Mouse (Mus musculus): ENCODE measurements at regions not wholly inside any gene's neighbourhood (a gene's known extent, or its start where the extent isn't known, plus 50 kb on each side); places are given as distances from the start of the nearest gene placed in this dataset.
"Not testable (repeated sequence)": the region's sequence is repeated elsewhere in the genome, so short reads cannot be mapped to it uniquely, and the experiment has no call there.

DNA sequence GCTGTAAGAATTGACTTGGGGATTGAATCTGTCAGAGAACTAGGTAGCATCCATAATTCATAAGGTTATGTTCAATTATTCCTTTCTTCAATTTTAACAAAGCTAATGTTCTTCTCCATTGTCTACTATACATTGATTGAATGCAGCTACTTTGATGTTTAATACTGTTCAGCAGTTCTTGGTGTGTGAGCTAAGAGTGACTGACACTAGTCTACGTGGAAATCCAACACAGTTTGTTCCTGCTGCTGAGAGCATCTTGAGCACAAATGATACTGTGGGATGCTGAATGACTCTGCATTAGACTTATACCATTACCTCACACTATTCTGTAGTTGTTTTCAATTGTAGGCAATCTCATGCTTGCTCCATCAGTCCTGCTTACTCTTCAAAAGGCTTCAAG is 249.4 kb upstream of the Akr1e1 start:
- no peak for DNase-seq

DNA sequence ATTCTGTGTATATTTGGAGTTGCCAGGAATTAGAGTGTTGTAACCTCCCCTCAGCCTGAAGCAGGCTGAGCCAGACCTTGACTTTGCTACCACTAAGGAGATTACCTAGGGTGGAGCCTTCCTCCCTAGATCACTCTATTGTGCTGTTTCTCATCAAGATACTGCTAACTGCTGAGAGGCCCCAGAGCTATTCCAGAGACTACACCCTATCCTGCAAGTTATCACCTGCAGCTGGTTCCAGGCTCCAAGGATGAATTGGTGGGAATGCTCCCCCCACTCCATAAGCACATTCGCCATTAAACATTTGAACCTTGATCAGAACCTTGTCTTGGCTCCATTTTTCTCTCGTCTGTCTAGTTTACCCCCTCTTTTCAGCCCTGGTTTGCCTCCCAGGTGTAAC is 230.5 kb upstream of the Akr1e1 start:
- DNase-seq: not testable (repeated sequence)

DNA sequence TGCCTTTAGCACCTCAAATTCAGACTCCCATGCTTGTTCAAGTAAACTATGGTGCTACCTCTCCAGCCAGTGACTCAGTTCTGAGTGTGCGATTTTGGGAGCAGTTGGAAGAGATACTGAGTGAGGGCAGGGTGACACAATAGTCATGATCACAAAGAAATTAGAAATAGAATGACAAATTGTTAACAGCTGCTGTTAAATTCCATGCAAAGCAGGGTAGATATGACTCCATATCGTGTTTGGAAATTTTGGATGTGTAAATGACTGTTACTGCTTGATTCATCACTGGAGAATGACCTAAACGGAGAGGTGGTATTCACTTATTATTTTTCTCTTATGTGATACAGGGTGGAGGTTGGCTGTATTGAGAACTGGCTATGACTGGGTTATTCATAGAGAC is 217.8 kb upstream of the Akr1e1 start:
- no peak for DNase-seq

DNA sequence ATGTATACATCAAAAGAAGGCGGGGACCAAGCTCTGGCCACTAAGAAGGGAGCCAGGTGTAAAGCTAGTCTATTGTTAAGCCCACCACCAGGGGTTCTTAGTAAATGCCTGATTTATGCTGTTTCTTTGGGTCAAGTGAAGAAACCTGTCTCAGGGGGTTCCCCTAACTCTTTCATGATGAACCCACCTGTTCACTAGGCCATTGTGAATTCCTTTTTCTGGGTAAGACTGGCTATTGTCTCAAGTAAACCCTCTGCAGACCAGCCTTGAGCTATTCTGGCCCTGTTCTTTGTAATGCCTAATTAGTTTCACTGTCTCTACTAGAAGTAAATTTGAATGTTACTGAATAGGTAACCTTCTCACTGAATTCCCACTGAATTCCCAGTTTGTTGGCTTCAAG is 216.8 kb upstream of the Akr1e1 start:
- DNase-seq: not testable (repeated sequence)

DNA sequence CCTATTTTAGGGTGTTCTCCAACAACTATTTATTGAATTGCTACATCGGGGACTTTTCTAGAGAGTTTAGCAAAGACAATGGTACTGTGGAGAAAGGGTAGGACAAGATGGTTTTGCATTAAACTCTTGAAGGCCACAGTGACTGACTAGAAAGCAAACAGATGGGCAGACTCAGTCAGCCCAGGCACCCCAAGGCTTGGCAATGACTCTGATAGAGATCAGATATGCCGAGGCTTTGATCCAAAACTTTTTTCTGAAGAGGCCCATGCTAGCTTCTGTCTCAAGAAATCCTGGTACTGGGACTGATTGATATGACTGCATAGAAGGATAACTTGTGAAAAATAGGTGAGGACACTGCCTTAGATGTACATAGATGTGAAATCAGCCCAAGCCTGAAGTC is 197.9 kb upstream of the Akr1e1 start:
- DNase-seq: no peak

DNA sequence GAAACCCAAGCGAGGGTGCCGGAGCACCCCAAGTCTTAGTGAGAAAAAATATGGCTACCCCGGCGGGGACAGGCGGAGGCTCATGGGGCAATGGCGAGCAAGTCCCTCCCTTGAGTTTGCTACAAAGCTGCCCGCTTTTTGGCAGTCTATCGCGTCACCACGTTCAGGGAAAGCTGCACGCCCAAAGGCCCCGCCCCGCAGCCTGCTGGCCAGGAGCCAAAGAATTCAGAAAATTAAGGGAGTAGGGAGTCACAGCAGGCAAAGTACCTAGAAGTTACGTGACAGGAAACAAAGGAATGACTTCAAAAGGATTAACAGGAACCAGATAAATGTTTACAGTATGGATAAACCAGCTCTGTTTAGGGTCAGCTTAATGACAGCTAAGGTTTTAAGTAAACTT is 191.7 kb upstream of the Akr1e1 start:
- DNase-seq: no peak

DNA sequence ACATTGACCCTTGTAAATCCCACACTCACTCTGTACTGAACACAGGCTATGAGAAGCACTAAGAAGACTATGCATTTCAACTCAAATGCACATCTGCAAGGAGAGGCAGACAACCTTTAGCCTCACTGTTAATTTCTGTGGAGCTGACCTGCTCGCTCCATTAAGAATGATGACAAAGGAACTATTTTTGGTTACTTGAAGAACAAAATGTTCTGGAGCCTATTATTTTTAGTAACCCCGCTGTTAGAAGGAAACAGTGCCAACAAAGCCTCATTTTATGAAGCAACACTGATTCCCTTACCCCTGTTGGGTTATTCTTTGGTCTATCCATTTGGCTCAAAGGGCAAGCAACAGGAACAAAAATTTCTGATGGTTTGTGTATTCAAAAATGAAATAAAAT is 182.2 kb upstream of the Akr1e1 start:
- no peak for DNase-seq

DNA sequence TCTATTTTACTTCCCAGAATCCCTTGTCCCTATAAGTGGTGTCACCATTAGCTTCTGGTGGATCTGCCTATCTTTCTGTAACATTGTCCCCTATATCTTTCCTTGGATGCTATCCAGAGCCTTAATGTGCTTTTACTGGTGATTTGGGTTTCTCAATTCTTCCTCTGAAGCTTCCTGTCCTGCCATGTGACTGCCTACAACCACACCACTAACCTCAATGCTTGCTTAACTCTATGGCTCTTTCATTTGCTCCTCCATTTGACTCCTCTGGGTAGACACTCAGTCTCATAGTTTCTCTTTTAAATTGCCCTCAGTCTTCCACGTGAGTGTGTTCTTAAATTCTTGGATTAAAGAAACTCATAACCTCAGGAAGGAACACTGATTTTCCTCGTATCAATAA is 181.4 kb upstream of the Akr1e1 start:
- DNase-seq: no peak

DNA sequence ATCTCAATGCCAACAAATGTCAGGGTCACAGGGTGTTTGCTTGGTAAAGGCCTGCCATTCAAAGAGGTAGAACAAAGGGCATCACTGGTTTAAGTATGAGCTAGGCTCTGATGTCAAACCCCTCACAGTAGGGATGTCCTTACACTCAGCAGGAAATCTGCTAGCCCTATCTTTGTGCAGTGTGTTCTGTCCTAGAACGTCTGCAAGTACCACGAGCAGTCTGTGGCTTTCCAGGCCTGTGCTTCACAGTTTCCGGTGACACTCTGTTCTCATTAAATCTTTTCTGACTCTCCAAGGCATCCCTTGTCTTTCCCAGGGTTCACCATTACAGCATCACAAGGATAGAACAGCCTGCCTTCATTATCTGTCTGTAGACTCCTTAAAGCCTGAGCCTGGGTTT is 174.3 kb upstream of the Akr1e1 start:
- DNase-seq: no peak

DNA sequence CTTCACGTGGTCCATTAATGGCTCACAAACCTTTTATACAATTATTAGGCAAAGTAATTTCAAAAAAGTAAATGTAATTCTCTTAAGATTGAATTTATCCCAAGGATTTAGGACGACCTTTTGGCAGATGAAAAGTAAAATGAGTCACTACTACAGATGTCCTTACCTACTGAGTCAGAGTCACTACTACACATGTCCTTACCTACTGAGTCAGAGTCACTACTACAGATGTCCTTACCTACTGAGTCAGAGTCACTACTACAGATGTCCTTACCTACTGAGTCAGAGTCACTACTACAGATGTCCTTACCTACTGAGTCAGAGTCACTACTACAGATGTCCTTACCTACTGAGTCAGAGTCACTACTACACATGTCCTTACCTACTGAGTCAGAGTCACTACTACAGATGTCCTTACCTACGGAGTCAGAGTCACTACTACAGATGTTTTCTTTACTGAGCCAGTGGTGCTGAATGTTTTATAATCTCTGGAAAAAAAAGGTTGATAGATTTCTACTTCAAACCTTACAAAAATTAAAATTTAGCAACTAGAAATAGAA is 169.4 kb upstream of the Akr1e1 start:
- not testable (repeated sequence) for DNase-seq

DNA sequence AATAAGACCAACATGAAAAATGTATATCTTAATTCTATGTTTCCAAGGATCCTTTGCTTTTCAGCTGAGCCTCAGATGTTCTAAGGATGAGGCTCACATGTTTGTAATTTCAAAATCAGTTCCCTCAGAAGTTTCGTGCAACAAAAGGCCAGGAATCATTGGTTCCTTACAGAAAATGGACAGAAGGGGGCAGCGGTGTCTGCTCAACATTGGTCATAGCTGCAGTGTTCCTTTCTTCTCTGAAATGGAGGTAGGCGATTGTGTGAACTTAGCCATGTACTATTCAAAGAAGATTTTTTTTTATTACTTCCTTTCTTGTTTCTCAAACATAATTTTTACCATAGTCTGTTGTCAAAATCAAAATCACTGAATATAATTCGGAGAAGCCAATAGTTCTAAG is 167.9 kb upstream of the Akr1e1 start:
- peak; percentile 78 for DNase-seq

DNA sequence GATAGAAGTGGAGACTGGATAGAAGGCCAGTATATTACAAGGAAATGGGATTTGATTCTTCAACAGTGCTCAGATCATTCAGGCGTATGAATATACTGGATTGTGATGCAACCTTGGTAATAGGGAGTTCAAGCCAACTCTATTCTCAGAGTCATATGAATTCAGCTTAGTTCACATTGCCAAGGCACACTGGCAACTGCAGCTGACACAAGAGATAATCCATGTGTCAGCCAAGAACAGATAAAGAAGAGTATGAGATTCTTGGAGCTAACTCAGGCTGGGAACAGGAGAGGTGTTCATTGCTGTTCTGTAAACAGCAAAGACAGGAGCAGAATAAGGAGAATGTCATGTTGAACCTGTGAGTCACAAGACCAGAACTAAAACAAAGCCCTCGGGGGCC is 163.3 kb upstream of the Akr1e1 start:
- DNase-seq: no peak

DNA sequence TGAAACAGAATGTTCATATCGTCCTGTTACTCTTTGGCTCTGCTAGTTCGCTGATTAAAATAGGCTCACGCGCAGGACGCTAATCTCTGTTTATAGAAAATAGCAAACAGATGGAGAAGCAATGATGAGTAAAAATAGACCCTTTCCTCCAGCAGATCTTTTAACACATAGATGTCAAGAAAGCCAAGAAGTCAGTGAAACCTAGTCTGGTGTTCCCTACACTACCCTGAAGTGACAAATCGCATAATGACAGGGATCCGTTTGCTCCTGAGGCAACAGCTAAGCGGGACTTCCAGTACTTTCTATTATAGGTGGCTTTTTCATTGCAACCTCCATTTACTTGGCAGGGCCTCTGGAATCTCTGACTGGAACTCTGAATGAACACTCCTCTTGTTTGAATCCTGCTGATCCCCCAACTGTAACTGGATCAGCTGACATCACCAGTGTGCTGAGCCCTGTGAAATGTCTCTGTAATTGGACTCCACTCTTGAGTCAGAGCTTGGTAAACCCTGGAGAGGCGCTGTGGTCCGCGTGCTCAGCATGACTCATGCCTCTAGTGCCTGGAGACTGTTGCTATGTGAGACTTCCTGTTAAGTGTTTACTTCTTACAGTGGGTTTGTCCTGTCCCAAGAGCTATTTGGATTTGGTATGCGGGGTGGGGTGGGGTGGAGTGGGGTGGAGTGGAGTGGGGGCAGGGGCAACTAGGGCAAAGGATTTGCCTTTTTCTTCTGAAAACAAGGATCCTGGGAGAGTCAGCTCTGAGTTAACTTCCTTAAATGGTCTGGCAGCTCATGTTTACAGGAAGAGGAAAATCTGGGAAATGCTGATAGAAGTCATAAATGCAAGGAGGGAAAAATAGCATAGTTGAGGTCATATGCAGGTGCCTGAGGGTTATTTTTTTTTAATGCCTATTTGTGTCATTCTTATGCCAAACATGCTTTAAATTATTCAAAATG is 162.4 kb upstream of the Akr1e1 start:
- peak; percentile 80 for DNase-seq

DNA sequence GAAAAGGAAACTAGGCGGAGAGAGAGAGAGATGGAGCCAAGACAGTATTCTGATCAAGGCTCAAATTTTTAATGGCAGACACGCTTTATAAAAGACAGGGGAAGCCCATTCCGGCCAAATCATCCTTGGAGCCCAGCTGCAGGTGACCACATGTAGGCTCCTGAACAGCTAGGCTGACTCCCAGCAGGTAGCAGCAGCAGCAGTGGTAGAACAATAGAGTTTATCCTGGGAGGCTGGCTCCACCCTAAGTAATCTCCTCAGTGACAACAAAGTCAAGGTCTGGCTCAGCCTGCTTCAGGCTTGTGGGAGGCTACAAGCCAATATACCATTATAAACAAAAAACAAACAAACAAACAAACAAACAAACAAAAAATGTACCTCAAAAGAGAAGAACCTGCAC is 151.0 kb upstream of the Akr1e1 start:
- DNase-seq: no peak

DNA sequence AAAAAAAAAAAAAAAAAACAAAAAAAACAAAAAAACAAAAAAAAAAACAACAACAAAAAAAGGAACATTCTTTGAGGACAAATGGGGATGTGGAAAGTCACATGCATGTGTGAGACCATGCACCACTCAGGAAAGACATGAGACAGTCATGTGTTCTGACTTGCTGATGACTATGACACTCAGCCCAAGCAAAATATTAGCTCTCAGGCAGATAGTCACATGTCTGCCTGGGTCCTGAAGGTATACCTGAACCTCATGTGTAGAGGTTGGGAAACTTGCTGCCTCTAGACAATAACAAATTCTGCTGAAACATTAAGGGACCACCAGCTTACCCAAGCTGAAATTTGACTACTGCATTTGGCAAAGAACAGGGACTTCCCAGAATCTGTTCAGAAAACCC is 147.6 kb upstream of the Akr1e1 start:
- DNase-seq: no peak

DNA sequence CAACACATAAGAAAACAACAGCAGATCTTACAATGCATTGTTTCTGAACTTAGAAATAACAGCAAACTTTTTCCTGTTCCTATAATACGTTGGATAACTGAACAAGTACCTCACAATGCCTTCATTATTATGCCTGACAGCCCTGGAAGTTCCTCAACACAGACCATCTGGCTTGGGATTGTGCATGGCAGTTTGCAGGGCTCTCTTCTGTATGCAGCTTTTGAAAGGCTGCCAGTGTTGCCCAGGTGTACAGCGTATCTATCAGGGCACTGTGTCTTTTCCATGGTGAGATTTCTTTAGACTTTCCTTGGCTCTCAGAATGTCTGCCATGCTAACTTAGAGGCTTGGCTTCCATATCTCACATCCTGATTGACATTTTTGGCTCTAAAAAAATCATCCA is 134.0 kb upstream of the Akr1e1 start:
- DNase-seq: no peak

DNA sequence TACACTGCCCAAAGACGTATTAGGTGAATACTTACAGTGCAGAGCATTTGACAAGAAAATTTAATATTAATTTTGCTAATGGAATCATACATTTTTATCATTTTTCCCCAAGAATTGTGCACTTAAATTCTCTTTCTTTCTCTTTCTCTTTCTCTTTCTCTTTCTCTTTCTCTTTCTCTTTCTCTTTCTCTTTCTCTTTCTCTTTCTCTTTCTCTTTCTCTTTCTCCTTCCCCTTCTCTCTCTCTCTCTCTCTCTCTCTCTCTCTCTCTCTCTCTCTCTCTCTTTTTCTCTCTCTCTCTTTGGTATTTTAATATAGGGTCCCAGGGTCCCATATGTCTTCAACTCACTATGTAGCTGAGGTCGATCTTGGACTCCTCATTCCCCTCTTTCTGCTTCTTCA is 107.3 kb upstream of the Akr1e1 start:
- DNase-seq: not testable (repeated sequence)

DNA sequence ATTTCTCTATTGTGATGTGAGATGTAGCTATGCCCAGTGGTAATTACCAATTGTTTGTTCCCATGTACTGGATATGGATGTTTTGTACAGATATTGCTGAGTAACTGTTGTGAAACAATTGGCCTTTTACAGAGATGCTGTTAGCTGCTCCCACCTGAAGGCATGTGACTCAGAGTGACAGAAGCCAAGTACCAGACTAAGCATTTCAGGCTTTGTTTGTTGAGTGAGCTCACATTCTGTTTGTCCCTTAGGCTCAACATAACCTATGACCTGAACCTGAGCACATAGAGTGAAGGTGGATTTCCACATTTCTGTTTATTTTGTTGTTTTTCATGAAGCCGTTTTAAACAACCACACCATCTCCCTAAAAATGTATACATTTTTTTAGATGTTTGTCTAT is 105.8 kb upstream of the Akr1e1 start:
- no peak for DNase-seq

DNA sequence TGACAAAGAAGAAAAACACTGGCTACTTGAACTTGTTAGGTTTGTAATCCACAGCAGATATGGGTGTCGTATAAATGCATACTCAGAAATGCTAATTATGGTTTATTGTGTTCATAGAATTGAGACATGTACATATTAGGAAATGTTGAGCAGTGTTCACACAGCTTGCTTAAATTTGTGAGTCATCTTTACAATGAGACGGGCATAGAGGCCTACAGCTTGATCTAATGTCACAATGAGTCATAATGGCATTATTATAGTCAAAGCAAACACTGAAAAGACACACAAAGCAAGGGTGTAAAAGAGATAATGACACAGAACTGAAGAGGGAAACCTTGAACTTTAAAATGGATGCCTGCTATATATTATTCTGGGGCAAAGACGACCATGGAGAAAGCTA is 103.7 kb upstream of the Akr1e1 start:
- no peak for DNase-seq

DNA sequence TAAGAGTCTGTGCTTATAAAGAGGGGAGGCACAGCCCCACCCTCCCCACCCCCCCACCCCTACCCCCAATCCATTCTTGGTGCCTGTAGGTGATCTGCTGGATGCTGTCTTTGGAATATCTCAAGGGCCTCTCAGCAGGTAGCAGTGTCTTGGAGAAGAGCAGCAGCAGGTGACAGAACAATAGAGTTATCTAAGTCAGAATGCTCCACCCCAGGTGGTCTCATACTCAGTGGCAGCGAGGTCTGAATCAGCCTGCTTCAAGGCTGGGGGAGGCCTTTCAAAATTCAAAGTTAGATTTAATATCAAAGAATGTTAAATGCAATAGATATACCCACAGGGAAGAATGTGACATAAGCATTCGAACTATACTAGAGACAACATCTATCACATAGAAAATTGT is 90.6 kb upstream of the Akr1e1 start:
- DNase-seq: not testable (repeated sequence)

DNA sequence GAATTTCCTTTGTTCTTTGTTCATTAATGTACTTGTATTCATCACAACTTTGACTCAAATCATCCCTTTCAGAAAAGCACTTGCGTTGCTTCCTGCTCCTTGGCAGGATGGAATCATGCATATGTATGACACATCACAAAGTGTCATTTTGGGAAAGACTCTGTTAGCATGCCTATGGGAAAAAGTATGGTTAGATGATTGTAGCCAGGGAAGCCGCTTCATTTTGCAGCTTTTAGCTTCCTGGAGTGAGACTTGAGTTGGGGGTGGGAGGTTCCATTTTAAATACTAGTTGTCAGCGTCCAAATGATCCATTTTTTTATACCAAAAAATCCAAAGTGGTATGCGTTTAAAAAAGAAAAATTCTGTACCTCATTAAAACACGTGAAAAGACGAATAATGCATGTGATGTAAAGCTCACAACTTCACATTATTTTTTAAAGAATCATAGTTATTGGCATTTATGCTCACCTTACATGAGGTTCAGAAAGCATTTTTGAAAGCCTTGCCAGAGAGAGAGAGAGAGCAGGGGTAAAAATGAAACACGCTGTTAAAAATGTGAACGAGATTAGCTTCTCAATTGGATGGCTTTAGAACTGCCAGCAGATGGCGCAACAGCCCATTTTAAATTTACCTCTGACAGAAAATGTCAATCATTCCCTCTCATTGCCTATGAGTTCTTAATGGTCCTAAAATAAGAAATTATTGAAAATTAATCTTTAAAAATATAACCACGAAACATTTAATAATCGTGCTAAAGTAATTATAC is 57.6 kb upstream of the Akr1e1 start:
- peak; percentile 66 for DNase-seq

DNA sequence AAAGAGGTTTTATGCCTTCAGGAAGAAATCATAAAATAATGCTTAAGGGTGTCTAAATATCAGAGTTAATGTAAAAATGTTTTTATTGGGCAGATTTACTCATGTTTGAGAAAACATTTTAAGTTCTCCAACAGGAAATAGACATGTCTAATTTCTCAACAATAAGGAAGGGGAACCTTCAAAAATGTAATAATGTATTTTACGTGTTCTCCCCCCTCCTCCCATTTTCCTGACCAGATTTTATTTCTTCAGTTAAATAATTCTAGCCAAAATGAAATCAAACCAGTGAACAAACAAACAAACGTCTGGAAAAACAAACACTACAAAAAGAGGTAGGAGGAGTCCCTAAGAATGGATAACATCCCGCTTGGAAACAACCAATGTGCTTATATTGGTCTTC is 54.4 kb upstream of the Akr1e1 start:
- DNase-seq: no peak

Measured in adrenal gland, postnatal 10 days (tissue).